Mouse (Mus musculus) adipocyte (in vitro differentiated cells): ENCODE results near the gene Idnk.

ENCODE experiments used
- DNase-seq: peaks from one replicate; pipeline ENCODE4 v3.0.0-alpha.2; 2016; ENCODE audit warnings: low spot score

The Idnk gene

GRCm38 (mm10) chr13:58194908-58195307 lies 37.5 kb downstream of the Idnk start:
- peak; percentile 71 for DNase-seq

- DNase-seq: peak; percentile 34
Measured at GRCm38 (mm10) chr13:58197211-58197610, 39.8 kb downstream of the Idnk start.

GRCm38 (mm10) chr13:58197981-58198640 lies 40.7 kb downstream of the Idnk start:
- DNase-seq: no peak

GRCm38 (mm10) chr13:58201343-58201742 lies 43.9 kb downstream of the Idnk start:
- no peak for DNase-seq

GRCm38 (mm10) chr13:58201908-58202307 lies 44.5 kb downstream of the Idnk start:
- no peak for DNase-seq

GRCm38 (mm10) chr13:58202903-58203302 lies 45.5 kb downstream of the Idnk start:
- no peak for DNase-seq

- DNase-seq: no peak
Measured at GRCm38 (mm10) chr13:58204202-58204601, 46.8 kb downstream of the Idnk start.

- no peak for DNase-seq
Measured at GRCm38 (mm10) chr13:58204986-58205385, 47.5 kb downstream of the Idnk start.

GRCm38 (mm10) chr13:58206084-58206483 lies 48.6 kb downstream of the Idnk start:
- DNase-seq: no peak

- no peak for DNase-seq
Measured at GRCm38 (mm10) chr13:58210441-58210840, 53.0 kb downstream of the Idnk start.

- DNase-seq: no peak
Measured at GRCm38 (mm10) chr13:58212530-58212929, 55.1 kb downstream of the Idnk start.

- no peak for DNase-seq
Measured at GRCm38 (mm10) chr13:58213801-58214200, 56.4 kb downstream of the Idnk start.
